Mouse (Mus musculus) right cerebral cortex, postnatal 14 days (tissue): ENCODE results near the gene Tchh.
"Not testable (repeated sequence)": the region's sequence is repeated elsewhere in the genome, so short reads cannot be mapped to it uniquely, and the experiment has no call there.

ENCODE experiments used
- DNase-seq: peaks from one replicate; pipeline ENCODE4 v3.0.0; 2022

Tchh gene

GRCm38 (mm10) chr3:93442030-93442429 is at the start of gene Tchh:
Tchh (plus strand) TSS chr3:93442330.
- DNase-seq, result no peak

GRCm38 (mm10) chr3:93393366-93393765 is 48.8 kb upstream of the Tchh start, which contains the start of gene Rptn:
Rptn (plus strand) TSS chr3:93393699.
- no peak for DNase-seq

GRCm38 (mm10) chr3:93403936-93404335 is 38.2 kb upstream of the Tchh start:
- DNase-seq, result no peak

GRCm38 (mm10) chr3:93406992-93407391 is 35.1 kb upstream of the Tchh start:
- peak; percentile 8 for DNase-seq

- no peak for DNase-seq
These were observed 30.2 kb upstream of the Tchh start for GRCm38 (mm10) chr3:93411905-93412304.

GRCm38 (mm10) chr3:93431673-93432072 is 10.5 kb upstream of the Tchh start:
- DNase-seq, result no peak

GRCm38 (mm10) chr3:93443501-93444101 is 1.5 kb downstream of the Tchh start:
- peak; percentile 17 for DNase-seq

GRCm38 (mm10) chr3:93444343-93445164 is 2.4 kb downstream of the Tchh start:
- DNase-seq, result peak; percentile 64

- DNase-seq, result peak; percentile 16
These were observed 3.1 kb downstream of the Tchh start for GRCm38 (mm10) chr3:93445165-93445705.

GRCm38 (mm10) chr3:93446128-93446755 is 4.1 kb downstream of the Tchh start:
- peak; percentile 11 for DNase-seq

- not testable (repeated sequence) for DNase-seq
These were observed 4.6 kb downstream of the Tchh start for GRCm38 (mm10) chr3:93446756-93447137.

- DNase-seq, result peak; percentile 61
These were observed 5.2 kb downstream of the Tchh start for GRCm38 (mm10) chr3:93447138-93447841.

- no peak for DNase-seq
These were observed 24.4 kb downstream of the Tchh start for GRCm38 (mm10) chr3:93466556-93466955.

GRCm38 (mm10) chr3:93467130-93467529 is 25.0 kb downstream of the Tchh start:
- no peak for DNase-seq

GRCm38 (mm10) chr3:93468561-93468960 is 26.4 kb downstream of the Tchh start, which contains the start of gene Tchhl1:
Tchhl1 (plus strand) TSS chr3:93468754.
- DNase-seq, result no peak

- no peak for DNase-seq
These were observed 27.5 kb downstream of the Tchh start for GRCm38 (mm10) chr3:93469629-93470028.

GRCm38 (mm10) chr3:93480053-93480452 is 37.9 kb downstream of the Tchh start:
- DNase-seq, result no peak

- DNase-seq, result no peak
These were observed 40.0 kb downstream of the Tchh start for GRCm38 (mm10) chr3:93481982-93482616.

- no peak for DNase-seq
These were observed 43.5 kb downstream of the Tchh start for GRCm38 (mm10) chr3:93485611-93486010.

GRCm38 (mm10) chr3:93488541-93488940 is 46.4 kb downstream of the Tchh start:
- no peak for DNase-seq

GRCm38 (mm10) chr3:93492176-93492575 is 50.0 kb downstream of the Tchh start:
- no peak for DNase-seq

- DNase-seq, result peak; percentile 21
These were observed 51.9 kb downstream of the Tchh start for GRCm38 (mm10) chr3:93493992-93494391.
